10 mouse cellular contexts compared by ENCODE assay signal in genomic region chr11:120182396-120183030, GRCm38 (mm10). TPM values are rescaled to one million over a fixed set of nuclear protein-coding genes. Genes with fewer than 3 reads are reported as not detected.
DNase-seq lines count a peak whose midpoint lies in the region; ATAC-seq lines count a peak whose summit lies in the region.
"Had no signal": no experiment of that assay in that cellular context is flagged by ENCODE, and none has a peak within 500 bp of the region (broad histone marks: within the 10 kb centered on the region; RNA-seq: fewer than 3 reads in every experiment).

No protein-coding gene starts in this region.

- peak; percentile 46 for DNase-seq in embryo, embryonic 10 days (ENCODE audit: low spot score)
- no peak for DNase-seq in embryo, embryonic 9.5 days (ENCODE audit: extremely low spot score)
- DNase-seq in lung, adult 18-20 months, result no peak
- peak; percentile 92 for DNase-seq in kidney, adult 9 months
- DNase-seq in spleen, postnatal 36 days (ENCODE audit: low spot score in 2 of 2), result no peak
- DNase-seq in frontal cortex, postnatal 25 days (ENCODE audit: low spot score in 2 of 2), result no peak
- DNase-seq: cerebellum, adult 18-20 months; liver had no signal

- H3K27me3 ChIP-seq in lung, embryonic 15.5 days, result no peaks in the 10 kb centered on the region
- H3K27me3 ChIP-seq in midbrain, embryonic 15.5 days (replicated peaks), result no peaks in the 10 kb centered on the region

- H3K36me3 ChIP-seq in lung, embryonic 15.5 days, result no peaks in the 10 kb centered on the region
- no peaks in the 10 kb centered on the region for H3K36me3 ChIP-seq in midbrain, embryonic 15.5 days (replicated peaks)

- peaks cover 49% of the 10 kb centered on the region for H3K4me1 ChIP-seq in lung, embryonic 15.5 days
- H3K4me1 ChIP-seq in midbrain, embryonic 15.5 days, result peaks cover 45% of the 10 kb centered on the region

- no peak overlapping the region for H3K4me3 ChIP-seq in lung, embryonic 15.5 days
- no peak overlapping the region for H3K4me3 ChIP-seq in midbrain, embryonic 15.5 days

- H3K27ac ChIP-seq in lung, embryonic 15.5 days, result peak overlapping the region; percentile 93
- H3K27ac ChIP-seq in midbrain, embryonic 15.5 days, result 0 out of 2 replicates have a peak overlapping the region, but pooled peaks have one; percentile 24

- no peak overlapping the region for H3K9ac ChIP-seq in lung, embryonic 15.5 days
- no peak overlapping the region for H3K9ac ChIP-seq in midbrain, embryonic 15.5 days

- H3K9me3 ChIP-seq in lung, embryonic 15.5 days, result no peaks in the 10 kb centered on the region
- no peaks in the 10 kb centered on the region for H3K9me3 ChIP-seq in midbrain, embryonic 15.5 days

- 32% methylated on average over 3 of the region's 3 CpGs for WGBS in lung, embryonic 15.5 days
- WGBS in midbrain, embryonic 15.5 days, result 24% methylated on average over 3 of the region's 3 CpGs

- no peak overlapping the region for H3K4me2 ChIP-seq in lung, embryonic 15.5 days
- H3K4me2 ChIP-seq in midbrain, embryonic 15.5 days, result no peak overlapping the region

- ATAC-seq in lung, embryonic 15.5 days (ENCODE audit: borderline replicate concordance, extremely low read depth, low FRiP score, low TSS enrichment), result no peak
- ATAC-seq in midbrain, embryonic 15.5 days (replicated peaks), result 0 out of 2 replicates have a peak, but pooled peaks have one; percentile 15

RNA-seq across cellular contexts. Expression of gene Slc38a10, which starts 31.4 kb away (rescaled TPM):
- 91.2 and 92.1 TPM in 2 replicates for polyA plus RNA-seq in lung, embryonic 15.5 days (2015; fragmentation: Nextera tagmentation; extraction: Ambion mirVana)
- 116 and 125 TPM in 2 replicates for polyA plus RNA-seq in midbrain, embryonic 15.5 days (2015; fragmentation: Nextera tagmentation; extraction: Ambion mirVana)

RNA-seq across cellular contexts. Expression of gene Bahcc1, which starts 50.2 kb away (rescaled TPM):
- 8.7 and 9.2 TPM in 2 replicates for polyA plus RNA-seq in lung, embryonic 15.5 days (2015; fragmentation: Nextera tagmentation; extraction: Ambion mirVana)
- 16.2 and 16.7 TPM in 2 replicates for polyA plus RNA-seq in midbrain, embryonic 15.5 days (2015; fragmentation: Nextera tagmentation; extraction: Ambion mirVana)

Comparison
In these comparisons a context has a peak if more than half of its experiments do, and no peak if none do; other contexts are left out.
1. DNase-seq: peak in embryo, embryonic 10 days (single experiment) and kidney, adult 9 months (single experiment); none in embryo, embryonic 9.5 days (single experiment), lung, adult 18-20 months (0 of 2), spleen, postnatal 36 days (0 of 2) and frontal cortex, postnatal 25 days (0 of 2).